Mouse (Mus musculus): ENCODE measurements around the gene Fbxw8. TPM values are rescaled to one million over a fixed set of nuclear protein-coding genes. Genes with fewer than 3 reads are reported as not detected.

The Fbxw8 gene
- total RNA-seq, 2 experiments from 2014 or later = 47.3 to 51.4 TPM

DNA sequence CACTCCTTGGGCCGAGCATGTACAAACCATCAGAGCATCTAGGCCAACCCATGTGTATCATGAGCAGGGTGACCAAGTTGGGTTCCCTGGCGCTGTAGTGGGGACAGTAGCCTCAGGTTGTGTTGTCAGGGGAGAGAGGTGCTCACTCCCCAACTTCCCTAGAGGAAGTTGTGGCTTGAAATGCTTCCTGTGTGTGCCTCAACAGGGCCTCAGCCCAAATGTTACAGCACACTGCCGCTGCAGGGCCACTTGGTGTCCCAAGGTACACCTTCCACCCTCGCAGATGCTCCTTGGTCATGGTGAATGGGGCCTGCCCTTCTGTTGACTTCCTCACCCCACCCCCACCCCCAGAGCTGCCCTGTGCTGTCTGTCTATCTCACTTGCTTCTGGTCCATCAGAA is 106.9 kb downstream of the Fbxw8 start:
- DNase-seq (ENCODE audit: low spot score in 2 of 2) = no peak

DNA sequence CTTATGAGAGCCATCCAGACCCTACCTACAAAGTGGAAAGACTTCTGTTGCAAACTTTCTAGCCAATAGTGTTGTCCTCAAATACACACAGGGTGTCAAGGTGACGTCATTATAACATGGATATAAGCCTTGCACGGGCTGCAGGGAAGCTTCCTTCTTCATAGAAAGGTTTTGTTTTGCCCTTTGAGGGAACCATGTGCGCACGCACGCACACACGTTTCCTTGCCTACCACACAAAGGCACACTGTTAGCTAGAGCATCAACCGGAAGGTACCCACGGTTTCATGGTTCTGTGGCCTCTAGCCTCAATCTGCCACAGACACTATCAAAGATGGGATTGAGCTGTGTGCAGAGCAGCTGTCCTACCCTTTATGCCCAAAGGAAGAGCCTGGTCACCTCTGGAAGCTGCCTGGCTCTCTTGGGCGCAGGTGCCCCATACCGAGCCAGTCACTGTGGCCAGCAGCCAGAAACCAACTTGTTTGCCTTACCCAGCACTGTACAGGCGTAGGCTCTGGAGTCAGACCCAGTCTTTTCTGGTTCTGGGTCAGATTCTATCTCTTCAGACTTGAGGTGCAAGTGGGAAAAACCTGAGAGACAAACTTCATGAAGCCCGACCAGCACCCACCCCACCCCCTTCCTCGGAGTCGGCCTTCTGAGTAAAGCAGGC is 108.0 kb downstream of the Fbxw8 start:
- DNase-seq (ENCODE audit: low spot score in 2 of 2) = no peak

DNA sequence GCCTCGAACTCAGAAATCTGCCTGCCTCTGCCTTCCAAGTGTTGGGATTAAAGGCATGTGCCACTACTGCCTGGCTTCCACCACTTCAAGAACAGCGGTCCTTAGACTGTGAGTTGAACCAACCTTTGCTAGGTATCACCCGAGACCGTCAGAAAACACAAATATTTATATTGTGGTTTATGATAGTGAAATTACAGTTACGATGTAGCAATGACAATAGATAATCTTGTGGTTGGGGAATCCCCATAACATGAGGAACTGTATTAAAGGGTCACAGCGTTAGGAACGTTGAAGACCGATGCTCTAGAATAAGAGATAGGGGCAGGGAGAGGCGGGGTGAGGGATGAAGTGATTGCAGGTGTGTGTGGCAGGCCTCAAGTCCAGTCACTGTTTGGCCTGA is 109.9 kb downstream of the Fbxw8 start:
- no peak for DNase-seq (ENCODE audit: low spot score in 2 of 2)

DNA sequence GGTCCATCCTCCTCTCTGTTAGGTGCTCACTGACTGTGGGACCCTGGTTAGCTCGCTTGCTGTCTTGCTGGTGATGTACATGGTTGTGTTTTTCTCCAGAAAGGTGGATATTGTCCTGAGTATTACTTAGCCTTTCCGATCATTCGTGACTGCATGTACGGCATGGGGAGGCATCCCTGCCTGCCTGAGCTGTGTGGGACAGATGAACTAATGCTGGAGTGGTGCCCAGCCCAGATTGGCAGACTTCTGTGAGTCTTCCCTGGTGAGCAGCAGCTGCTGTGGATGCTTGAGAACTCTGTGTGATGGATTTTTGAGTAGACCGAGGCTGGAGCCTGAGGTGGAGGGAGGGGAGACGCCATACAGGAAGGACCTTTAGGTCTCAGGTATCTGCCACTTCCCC is 110.4 kb downstream of the Fbxw8 start:
- DNase-seq (ENCODE audit: low spot score in 2 of 2) = no peak

DNA sequence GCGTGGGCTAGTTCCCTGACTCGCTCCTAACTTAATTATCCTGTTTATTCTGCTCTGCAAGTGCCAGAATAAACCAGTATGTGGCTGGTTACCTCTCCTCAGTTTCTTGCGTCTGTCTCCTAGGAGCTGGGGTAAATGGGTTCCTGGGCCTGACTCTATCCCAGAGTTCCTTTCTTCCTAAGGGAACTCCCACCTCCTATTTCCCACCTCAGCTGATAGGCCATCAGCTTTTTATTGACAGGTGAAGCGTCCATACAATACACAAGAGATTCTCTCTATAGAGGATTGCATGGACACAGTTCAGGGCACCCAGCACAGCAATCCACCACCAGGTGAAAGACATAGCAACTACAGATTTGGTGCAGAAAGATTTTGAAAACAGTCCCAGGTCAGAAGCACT is 111.5 kb downstream of the Fbxw8 start:
- no peak for DNase-seq (ENCODE audit: low spot score in 2 of 2)

DNA sequence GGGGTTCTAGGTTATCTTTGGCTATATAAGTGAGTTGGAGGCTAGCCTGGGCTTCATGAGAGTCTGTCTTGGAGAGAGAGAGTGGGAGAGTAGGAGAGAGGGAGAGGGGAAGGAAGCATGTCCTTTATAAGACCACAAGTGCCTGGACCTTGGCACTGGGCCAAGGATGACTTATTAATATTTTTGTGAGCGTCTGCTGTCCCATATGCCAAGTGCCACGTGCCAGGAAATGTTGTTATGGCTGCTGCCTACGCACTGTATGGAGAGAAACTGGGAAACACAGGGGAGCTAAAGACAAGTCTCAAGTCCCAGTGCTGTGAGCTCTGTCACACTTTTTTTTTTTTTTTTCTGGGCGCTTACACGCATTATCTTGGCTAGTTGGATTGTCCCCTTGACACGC is 112.7 kb downstream of the Fbxw8 start:
- DNase-seq (ENCODE audit: low spot score in 2 of 2) = no peak

DNA sequence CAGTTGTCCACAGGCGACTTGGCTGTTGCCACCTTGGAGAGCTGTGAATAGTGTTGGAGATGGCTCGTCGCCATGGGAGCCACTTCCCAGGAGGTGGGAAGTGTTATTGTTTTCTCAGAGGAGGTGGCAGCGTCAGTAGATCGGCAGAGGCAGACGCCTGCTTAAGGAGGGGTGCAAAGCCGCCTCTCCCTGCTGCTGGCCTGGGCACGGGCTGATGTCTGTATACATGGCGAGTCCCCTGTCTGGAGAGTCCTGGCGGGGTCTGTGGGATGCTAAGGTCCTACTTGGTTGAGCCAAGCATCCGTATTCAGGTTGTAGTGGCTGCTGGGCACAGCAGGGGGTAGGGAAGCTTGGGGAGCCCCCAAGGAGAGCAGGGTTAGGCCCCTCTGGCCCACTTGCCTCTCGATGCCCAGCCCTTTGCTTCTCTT is 116.0 kb downstream of the Fbxw8 start:
- no peak for DNase-seq (ENCODE audit: low spot score in 2 of 2)

DNA sequence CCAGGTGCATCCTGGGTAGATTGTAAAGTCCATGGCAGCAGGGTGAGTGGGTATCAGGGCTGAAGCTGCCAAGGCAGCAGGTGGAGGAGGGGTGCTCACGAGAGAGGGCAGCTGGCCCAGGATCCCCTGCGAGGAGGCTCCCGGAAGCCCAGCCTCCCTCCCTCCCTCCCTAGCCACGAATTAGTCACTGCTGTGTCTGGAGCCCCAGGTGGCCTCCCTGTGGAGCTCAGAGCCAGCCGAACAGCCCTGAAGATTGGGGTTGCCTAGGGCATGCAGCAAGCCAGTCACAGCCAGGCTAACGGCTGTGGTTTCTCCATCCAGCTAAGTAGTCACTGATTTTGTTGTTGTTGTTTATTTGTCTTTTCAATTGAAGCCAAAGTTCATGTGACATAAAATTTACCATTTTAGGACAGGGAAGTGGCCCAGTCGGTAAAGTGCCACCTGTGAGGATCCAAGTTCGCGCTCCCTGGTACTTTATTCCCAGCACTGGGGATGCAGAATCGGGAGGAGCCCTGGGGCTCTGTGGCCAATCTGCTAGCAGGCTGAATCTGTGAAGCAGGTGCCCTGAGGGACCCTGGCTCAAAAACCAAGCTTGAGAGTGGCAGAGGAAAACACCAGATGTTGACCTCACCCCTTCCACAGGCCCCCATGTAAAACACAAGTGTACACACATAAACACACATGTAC is 117.3 kb downstream of the Fbxw8 start:
- peak in 1 of 2 experiments; percentile 33 for DNase-seq (ENCODE audit: low spot score in 2 of 2)

DNA sequence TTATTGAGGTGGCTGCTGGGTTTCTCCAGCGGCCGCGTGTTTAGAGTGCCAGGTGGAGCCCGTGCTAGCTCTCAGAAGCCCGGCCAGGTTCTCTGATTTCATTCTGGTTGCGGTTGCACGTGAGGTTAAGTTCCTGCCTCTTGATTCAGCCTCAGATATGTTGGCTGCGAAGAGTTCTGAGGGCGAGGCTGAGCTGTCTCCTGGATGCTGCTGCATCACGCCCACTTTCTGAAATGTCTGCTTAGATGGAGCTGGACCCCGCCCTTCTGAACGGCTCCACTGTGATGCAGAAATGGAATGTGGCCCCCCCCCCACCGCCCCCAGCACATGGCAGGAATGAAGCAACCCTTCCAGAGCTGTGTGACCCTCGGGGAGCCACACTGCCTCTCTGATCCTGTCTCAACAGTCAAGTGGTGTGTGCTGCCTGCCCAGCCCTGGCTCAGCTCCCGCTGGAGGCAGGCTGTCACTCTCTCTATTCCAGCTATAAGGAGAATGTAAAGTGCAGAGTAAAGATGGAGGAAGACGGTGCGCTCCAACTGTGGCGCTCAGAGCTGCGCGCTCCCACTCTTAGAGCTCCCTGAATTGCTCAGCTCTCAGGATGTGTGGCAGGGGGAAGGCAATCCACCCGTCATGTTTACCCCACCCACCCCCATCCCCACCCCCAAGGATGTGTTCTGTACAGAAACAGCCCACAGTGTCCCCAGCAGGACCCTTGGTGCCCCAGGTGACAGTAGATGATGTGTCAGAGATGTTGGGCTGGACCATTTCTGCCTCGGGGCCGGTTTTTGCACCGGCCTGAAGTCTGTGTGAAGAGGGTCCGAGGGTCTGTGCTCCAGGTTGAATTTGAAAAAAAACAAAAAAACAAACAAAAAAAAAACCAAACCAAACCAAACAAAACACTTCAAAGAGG is 118.1 kb downstream of the Fbxw8 start:
- DNase-seq (ENCODE audit: low spot score in 2 of 2) = no peak

DNA sequence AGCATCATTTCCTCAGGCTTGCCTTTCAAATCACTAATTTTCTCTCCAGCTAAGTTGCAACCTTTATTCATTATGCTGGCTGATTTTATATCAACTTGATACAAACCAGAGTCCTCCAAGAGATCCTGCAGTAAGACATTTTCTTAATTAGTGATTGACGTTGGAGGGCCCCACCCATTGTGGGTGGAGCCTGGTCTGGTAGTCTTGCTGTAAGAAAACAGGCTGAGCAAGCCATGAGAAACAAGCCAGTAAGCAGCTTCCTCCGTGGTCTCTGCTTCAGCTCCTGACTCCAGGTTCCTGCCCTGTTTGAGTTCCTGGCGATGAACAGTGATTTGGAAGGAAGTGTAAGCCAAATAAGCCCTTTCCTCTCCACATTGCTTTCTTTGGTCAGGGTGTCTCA is 119.5 kb downstream of the Fbxw8 start:
- no peak for DNase-seq (ENCODE audit: low spot score in 2 of 2)

DNA sequence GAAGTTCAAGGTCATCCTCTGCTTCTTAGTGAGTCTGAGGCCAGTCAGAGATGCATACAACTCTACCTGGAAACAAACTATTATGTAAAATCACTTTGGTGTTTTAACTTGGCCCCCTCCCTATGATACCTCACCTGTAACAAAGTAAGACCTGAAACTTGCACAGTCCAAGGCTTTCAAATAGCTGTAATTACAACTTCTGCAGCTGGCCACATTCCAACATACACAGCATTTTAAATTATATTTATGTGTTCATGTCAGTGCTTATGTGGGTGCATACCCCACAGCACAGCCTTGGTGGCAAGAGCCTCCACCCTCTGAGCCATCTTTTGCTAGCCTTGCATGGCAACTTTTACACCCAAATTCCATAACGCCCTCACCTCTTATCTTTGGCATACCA is 120.6 kb downstream of the Fbxw8 start:
- DNase-seq (ENCODE audit: low spot score in 2 of 2) = no peak

DNA sequence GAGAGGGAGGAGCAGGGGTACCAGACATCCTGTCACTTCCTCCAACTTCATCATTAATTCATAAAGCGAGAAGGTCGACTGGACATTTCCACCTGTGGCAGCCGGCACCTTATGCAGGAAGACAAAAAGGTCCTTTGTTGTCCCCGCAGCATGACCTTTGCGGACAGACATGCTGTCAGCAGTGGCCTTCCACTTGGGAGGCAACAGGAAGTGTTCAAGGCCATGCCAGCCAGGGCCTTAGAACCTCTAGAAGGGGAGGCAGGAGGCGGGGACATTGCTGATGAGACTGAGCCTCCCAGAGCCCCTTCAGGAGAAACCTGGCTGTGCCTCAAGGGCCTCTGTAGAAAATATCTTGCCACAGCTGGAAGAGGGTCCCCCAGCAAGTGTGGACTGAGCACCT is 121.5 kb downstream of the Fbxw8 start:
- DNase-seq (ENCODE audit: low spot score in 2 of 2) = peak in 1 of 2 experiments; percentile 44

DNA sequence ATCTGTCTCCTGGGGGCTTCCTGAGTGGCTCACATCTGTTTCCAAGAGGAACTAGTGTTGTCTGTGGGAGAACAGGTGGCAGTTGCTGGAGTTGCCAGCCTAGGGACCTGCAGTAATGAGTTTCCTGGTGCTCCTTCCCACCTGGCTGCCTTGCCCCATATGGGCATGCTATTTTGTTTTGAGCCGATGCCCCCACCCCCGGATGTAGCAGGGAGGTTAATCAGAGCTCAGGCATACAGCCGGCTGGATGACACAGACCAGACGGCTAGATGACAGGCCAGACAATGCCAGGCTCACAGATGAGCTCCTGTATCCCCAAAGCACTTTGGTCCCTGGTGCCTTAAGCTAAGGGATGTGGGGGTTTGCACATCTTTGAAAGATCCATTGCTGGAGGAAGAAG is 121.9 kb downstream of the Fbxw8 start:
- no peak for DNase-seq (ENCODE audit: low spot score in 2 of 2)

DNA sequence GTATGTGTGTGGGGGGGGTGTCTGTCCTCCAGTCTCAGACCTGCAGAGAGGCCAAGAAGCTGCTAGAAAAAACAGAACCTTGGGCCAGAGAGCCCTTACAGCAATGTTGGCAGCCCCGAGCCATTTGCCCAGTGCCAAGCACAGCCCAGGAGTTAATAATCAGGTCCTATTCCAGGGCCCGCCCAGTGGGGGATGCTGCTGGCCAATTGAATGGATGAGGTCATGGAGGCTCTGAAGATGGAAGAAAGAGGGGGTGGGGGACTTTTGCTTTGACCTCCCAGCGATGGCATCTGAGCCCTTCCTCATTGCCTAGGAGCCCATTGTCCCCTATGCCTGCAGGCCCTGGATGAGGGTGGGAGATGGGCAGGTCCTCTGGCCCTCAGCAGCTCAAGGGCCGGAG is 123.8 kb downstream of the Fbxw8 start:
- no peak for DNase-seq (ENCODE audit: low spot score in 2 of 2)

DNA sequence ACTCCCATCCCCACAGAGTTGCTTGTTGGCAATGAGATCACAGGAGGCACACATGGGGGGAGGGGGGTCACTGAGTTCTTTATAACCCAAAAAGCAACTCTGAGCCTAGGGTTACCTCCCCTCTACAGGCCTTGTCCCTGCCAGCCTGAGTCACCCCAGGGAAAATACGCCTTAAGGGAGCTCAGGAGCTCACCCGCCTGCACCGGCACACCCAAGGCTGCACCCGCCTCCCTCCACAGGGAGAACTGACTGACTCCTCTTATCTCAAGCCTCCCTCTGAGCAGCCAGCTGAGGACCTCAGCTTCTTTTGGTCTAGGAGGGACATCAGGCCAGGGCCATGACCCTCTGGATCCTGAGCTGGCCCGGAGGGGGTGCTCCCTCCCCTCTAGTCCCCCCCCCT is 124.2 kb downstream of the Fbxw8 start:
- no peak for DNase-seq (ENCODE audit: low spot score in 2 of 2)

DNA sequence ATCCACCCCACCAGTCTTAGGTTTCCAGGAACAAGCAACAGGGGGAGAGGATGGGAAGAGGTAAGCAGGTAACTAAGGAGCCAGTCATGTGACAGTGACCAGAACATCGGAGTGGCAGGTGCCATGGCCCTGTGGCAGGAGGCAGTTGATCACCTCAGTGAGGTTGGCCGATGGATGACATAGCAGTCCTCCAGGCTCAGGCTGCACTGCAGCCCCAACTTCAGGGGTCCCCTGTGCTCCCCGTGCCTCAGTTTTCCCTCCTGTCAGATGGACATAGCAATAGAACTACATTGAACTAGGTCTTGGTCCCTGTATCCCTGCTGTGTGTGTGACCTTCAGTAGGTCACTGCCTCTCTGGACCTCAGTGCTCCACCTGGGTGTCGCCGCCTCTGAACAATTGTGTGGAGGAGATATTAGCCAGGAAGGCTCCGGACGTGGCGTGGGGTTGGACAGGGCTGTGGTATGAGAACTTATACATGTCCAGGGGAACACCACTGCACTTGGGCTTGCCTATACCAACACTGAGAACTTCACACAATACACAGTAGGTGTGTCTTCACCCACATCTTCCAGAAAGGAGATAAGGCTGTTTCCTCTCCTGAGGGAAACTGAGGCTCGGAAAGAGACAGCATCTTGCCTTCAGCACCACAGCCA is 125.1 kb downstream of the Fbxw8 start:
- DNase-seq (ENCODE audit: low spot score in 2 of 2) = no peak

DNA sequence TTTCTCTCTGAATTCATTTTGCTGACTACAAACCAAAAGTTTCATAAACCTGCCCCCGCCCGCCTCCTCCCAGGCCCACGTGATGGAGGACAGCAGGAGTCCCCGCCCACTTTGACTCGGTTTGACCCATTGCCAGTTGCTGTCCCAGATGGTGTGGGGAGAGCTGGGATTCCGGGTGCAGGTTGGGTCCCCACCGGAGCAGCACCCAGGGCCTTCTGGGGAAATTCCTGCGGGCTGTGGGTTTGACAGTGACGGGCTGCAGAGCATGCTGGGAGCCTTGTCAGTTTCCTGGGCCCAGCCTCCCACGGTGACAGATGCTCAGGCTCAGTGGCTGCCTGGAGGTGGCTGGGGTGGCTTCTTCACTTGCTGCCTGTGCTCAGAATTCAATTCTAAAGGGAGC is 125.8 kb downstream of the Fbxw8 start:
- no peak for DNase-seq (ENCODE audit: low spot score in 2 of 2)

DNA sequence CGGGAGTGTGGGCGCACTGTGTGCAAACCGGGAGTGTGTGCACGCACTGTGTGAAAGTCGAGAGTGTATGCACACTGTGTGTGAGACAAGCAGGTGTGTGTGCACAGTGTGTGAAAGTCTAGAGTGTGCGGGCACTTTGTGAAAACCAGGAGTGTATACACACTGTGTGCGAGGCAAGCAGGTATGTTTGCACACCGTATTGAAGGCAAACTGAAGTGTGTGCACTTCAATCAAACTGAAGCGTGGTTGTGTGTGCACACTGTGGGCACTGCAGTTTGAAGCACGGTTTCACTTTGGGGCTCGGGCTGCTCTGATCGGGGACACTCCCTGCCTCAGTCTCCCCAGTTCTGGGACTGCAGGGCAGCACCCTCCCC is 126.2 kb downstream of the Fbxw8 start:
- DNase-seq (ENCODE audit: low spot score in 2 of 2) = no peak

DNA sequence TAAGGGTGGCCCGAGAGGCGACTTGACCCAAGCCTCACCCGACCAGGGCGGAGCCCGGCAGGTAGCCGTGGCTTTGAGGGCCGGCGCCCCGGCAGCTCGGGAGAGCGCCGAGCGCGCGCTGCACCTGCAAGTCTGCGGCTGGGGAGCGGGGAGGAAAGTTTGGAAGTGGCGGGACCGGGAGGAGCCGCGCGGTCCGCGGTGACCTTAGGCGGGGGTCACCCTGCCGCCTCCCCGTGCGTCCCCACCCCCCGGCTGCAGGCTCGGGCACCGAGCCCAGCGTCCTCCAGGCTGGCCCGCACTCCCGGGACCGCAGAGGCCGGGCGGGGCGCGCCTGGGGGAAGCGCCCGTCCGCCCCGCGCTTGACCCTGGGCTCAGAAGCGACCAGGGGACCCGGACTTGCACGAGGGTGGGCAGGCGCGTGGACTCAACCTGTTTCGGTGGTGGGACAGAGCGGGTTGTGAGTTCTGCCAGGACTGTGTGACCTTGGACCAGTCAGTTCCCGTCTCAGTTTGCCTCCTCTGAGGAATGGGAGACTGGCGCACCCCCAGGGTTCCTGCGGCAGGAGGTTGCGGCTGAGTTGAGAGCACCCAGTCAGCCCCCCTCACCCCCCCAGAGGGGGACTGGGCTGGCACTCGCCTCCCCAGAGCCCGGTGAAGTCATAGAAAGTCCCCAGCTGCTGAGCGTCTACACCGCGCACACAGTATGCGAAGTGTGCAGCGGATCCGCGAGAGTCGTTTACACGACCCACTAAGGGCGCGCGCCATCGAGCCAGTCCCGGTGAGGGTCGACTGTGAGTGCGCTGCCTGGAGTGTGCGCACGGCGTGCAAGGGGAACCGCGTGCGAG is 126.9 kb downstream of the Fbxw8 start:
- DNase-seq (ENCODE audit: low spot score in 2 of 2) = peak in 1 of 2 experiments; percentile 53

DNA sequence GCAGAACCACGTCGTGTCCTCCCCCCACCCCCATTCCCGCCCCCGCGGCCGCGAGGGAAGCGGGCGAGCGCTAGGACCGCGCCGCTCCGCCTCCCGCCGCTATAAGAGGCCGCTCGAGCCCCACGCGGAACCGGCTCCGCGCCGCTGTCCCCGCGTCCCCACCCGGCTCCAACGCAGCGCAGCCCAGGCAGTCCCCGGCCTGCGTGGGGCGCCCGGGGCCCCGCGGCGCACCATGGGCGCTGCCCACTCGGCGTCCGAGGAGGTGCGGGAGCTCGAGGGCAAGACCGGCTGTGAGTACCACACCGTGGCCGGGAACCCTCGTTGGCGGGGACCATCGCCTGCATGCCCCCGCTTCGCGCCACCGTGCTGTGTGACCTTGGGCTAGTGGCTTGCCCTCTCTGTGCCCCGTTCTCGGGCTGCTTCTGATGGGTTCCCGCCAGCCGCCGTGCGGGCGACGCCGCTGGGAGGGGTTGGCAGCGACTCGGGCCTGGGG is 127.5 kb downstream of the Fbxw8 start, which contains the start of gene Tesc:
TSS of gene Tesc (plus strand) at position 46 of the 493 bp plus-strand sequence.
- peak; percentile 62 to 70 for DNase-seq (ENCODE audit: low spot score in 2 of 2)
